Mouse (Mus musculus): Measurements from ENCODE around the gene Synj1.
A peak's percentile ranks its signal among the peaks of the same experiment; 100 is the strongest.

Synj1 gene

GRCm38 (mm10) chr16:91010581-91011020 lies 507 bp downstream of the Synj1 start:
- DNase-seq (ENCODE audit: low read depth, low spot score): peak; percentile 36

GRCm38 (mm10) chr16:91009942-91010529 lies 1.1 kb downstream of the Synj1 start:
- DNase-seq (ENCODE audit: low read depth, low spot score): peak; percentile 46

GRCm38 (mm10) chr16:91004915-91005538 lies 6.1 kb downstream of the Synj1 start:
- DNase-seq (ENCODE audit: low read depth, low spot score): no peak

GRCm38 (mm10) chr16:91001098-91001497 lies 10.0 kb downstream of the Synj1 start:
- DNase-seq (ENCODE audit: low read depth, low spot score): no peak

- no peak for DNase-seq (ENCODE audit: low read depth, low spot score)
Measured at GRCm38 (mm10) chr16:90999827-91000226, 11.3 kb downstream of the Synj1 start.

GRCm38 (mm10) chr16:90997822-90998221 lies 13.3 kb downstream of the Synj1 start:
- DNase-seq (ENCODE audit: low read depth, low spot score): no peak

GRCm38 (mm10) chr16:90996327-90997243 lies 14.5 kb downstream of the Synj1 start:
- DNase-seq (ENCODE audit: low read depth, low spot score): no peak

- DNase-seq (ENCODE audit: low read depth, low spot score): no peak
Measured at GRCm38 (mm10) chr16:90995498-90995897, 15.6 kb downstream of the Synj1 start.

GRCm38 (mm10) chr16:90995023-90995422 lies 16.1 kb downstream of the Synj1 start:
- DNase-seq (ENCODE audit: low read depth, low spot score): no peak

- no peak for DNase-seq (ENCODE audit: low read depth, low spot score)
Measured at GRCm38 (mm10) chr16:90989162-90989561, 21.9 kb downstream of the Synj1 start.

- DNase-seq (ENCODE audit: low read depth, low spot score): peak; percentile 73
Measured at GRCm38 (mm10) chr16:90988665-90989064, 22.4 kb downstream of the Synj1 start.

GRCm38 (mm10) chr16:90988039-90988438 lies 23.1 kb downstream of the Synj1 start:
- DNase-seq (ENCODE audit: low read depth, low spot score): peak; percentile 48

GRCm38 (mm10) chr16:90971004-90971403 lies 40.1 kb downstream of the Synj1 start:
- no peak for DNase-seq (ENCODE audit: low read depth, low spot score)

GRCm38 (mm10) chr16:90966241-90966640 lies 44.9 kb downstream of the Synj1 start:
- DNase-seq (ENCODE audit: low read depth, low spot score): no peak

GRCm38 (mm10) chr16:90964302-90964701 lies 46.8 kb downstream of the Synj1 start:
- peak; percentile 66 for DNase-seq (ENCODE audit: low read depth, low spot score)

- no peak for DNase-seq (ENCODE audit: low read depth, low spot score)
Measured at GRCm38 (mm10) chr16:90963866-90964265, 47.2 kb downstream of the Synj1 start.

- DNase-seq (ENCODE audit: low read depth, low spot score): no peak
Measured at GRCm38 (mm10) chr16:90963231-90963630, 47.9 kb downstream of the Synj1 start.

GRCm38 (mm10) chr16:90958301-90959085 lies 52.6 kb downstream of the Synj1 start:
- no peak for DNase-seq (ENCODE audit: low read depth, low spot score)

- DNase-seq (ENCODE audit: low read depth, low spot score): no peak
Measured at GRCm38 (mm10) chr16:90955494-90955893, 55.6 kb downstream of the Synj1 start.

GRCm38 (mm10) chr16:90953770-90954169 lies 57.3 kb downstream of the Synj1 start:
- DNase-seq (ENCODE audit: low read depth, low spot score): no peak

GRCm38 (mm10) chr16:90953147-90953546 lies 58.0 kb downstream of the Synj1 start:
- DNase-seq (ENCODE audit: low read depth, low spot score): no peak
